Mouse (Mus musculus): ENCODE results near the gene Gsg1l.

DNA sequence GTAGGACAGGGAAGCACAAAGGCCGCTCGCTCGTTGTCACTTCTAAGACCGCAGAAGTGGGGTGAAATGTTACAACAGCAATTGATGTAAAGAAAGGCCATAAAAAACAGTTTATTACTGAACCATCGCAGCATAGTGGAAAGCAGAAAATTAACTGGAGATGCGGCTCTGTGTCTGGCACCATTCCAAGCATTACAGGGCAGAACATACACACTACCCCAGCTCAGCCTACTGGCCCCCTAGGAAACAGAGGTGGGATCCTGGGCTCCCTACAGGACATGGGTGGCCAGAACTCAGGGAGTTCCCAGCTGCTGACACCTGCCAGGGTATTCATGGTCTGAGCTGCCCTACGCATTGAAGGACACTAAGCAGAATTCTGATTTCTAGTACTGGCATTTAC lies 23.3 kb downstream of the Gsg1l start:
- no peak for TF ChIP-seq CTCF (IDR thresholded peaks at IDR 0.05; ENCODE audit: low read depth, low read length)
- TF ChIP-seq POLR2A (IDR thresholded peaks at IDR 0.05; ENCODE audit: insufficient read depth, low read length): no peak

All from ES-Bruce4 (cell line).